Mouse (Mus musculus) spleen, postnatal 36 days (tissue): Measurements from ENCODE around the gene Nol11.

Experiments
- DNase-seq, 2 experiments: peaks; one replicate each; pipeline ENCODE4 v3.0.0; 2022; ENCODE audit warnings: low spot score in 2 of 2, mixed read lengths in 1 of 2

Nol11 gene

DNA sequence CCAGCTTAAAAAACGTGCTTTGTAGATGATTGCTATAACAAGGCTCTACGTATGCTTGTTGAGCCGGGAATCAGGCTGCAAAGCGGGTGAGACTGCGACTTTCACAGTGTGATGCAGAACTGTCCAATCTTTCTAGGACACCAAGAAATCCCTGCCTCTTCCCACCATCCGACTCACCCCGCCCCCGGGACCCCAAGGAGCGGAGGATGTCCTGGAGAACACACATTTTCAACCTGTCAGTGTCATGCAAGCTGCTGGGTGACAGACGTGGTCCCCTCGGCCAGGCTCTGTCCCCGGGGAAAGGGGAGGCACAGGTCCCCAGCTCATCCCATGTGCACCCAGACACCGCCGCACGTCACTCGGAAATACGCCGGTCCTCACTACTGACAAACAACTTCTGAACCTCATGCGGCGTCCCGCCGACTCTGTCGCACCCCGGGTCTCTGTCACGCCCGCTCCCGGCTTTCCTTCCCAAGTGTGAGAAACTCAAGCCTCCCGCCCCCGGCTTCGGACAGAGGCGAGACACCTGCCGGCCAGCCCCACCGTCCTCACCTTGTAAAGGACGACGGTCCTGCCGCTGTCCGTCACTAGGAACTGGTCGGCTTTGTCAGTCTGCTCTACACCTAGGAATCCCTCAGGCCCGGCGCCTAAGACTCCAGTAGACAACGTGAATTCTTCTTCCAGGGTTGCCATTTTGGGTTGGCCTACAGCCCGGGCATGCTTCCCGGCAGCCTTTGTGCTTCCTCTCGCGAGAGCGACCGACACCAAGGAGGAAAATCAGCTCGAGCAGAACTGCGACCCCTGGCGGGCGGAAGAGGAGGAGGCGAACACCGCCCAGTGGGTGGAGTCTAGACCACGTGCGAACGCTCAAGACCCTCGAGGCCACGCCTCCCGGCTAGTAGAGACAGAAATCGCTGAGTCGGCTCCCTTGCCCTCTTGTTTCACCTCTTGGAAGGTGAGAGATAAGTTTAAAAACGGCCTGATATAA, at the start of gene Nol11:
Gene Nol11 (minus strand): TSS at position 817 of the 988 bp plus-strand sequence.
- peak; percentile 97 to 98 for DNase-seq

DNA sequence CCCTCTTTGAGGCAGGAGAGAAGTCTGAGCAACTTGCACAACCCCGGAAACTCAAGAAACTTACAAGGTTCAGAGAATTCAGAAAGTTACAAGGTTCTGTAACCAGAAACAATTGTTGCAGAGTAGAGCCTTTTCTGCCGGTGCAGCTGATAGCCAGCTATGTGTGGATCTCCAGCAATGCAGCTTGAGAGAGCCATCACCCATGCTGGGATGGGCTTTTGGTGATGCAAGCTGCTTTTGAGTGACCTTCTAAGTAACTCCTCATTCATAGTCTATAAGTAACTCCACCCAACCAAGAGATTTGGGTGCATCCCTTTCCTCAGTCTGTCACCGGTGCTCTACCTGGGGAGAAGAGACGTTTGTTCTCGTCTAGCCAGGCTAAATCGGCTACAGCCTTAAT, 49.3 kb upstream of the Nol11 start:
- no peak for DNase-seq

DNA sequence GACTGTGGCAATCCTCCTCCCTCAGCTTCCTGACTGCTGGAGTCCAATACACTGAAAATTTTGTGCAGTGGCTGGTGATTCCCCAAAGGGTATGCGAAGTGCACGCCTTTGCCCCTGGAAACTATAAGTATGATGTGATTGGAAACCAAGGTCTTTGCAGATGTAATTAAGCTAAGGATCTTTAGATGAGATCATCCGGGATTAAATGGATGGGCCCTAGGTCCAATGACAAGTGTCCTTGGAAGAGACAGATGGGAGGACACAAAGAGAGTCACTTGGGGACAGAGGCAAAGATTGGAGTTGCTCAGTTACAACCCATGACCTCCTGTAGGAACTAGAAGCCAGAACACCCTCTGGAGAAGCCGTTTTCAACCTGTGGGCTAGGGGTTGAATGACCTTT, 48.4 kb upstream of the Nol11 start:
- no peak for DNase-seq

DNA sequence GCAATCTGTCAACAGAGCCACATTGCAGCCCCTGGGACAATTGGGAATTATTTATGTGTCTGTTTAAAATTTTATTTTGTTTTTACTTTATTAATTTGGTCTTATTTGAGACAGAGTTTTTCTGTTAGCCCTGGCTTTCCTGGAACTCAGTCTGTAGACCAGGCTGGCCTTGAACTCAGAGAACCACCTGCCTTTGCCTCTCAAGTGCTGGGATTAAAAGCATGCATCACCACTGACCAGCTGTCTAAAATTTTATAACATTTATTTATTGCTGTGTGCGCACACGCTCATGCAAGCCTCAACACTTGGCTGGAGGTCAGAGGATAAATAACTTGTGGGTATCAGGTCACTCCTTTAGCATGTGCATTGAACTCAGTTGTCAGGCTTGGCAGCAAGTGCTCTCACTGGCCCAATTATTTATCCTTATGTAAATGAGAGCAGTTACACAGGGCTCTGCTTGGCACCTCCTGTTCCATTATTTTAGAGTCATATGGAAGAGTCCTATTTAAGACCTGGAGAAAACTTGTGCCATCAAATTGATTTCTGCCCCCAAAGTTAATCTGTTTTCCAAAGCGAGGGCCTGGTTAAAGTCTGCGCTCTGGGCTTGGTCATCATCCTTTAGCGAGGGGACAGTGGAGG, 44.2 kb upstream of the Nol11 start:
- no peak for DNase-seq

DNA sequence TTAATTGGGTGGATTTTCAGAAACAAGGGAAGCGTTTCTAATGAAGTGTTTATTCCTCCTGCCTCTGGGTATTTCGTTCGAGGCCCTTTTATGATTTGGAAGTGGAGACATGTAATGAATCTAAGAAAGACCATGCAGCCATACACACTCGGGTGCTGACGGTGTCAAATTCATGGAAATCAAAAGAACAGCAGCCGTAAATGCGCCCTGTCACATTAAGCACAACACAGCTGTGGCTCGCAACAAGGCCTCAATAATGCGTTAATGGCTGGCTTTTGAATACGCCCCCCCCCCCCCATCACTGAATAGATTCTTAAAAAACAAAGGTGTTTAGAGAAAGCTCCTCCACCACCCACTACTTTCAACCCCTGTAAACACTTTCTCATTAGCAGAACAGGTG, 40.9 kb upstream of the Nol11 start:
- DNase-seq: no peak

DNA sequence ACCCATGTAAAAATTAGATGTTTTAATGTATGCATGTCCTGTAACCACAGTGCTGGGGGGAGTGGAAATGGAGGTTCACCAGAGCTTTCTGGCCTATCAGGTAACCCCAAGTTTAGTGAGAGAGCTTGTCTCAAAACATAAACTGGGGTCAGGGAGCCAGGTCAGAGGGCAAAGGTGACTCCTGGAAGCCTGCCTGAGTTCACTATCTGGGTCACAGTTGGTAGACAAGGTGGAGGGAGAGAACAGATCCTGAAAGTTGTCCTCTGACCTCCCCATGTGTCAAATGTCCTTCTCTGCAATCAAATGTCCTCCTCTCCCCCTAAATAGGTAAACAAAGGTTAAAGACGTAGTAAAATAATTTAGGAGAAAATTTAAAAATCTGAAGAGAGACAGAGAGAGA, 37.2 kb upstream of the Nol11 start:
- no peak for DNase-seq

DNA sequence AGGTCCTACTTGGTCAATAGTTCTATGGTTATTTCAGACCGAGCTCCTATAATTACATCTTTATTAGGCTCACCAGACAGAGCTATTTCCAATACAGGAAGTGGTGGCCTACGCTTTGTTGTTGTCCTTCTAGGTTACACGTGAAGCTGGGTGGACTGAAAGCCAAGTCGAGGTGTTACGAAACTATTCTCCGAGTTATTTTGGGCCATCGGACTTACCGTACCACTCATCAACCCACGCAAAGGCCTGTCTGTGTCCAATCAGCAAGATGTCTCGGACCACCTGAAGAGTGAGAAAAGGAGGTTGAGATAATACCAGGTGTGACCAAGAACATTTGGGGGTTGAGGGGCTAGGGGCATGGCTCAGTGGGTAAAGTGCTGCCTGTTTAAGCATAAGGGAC, 36.8 kb upstream of the Nol11 start:
- no peak for DNase-seq

DNA sequence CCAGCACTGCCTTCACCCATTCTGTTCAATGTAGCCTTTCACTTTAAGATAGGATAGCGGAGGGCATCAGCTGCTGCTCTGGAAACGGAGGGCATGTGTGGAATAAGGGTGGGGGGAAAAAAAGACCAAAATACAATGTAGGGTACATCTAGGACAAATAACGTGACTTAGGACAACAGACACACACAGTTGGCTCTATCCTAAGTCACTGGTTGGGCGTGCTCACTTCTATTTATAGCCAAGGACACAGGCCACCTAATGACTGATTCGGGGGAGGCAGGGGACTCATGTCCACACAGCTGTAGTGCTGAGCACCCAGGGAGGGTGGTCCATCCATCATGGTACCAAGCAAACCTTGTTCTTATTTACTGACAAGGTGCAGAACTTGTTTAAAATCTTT, 36.1 kb upstream of the Nol11 start:
- no peak for DNase-seq

DNA sequence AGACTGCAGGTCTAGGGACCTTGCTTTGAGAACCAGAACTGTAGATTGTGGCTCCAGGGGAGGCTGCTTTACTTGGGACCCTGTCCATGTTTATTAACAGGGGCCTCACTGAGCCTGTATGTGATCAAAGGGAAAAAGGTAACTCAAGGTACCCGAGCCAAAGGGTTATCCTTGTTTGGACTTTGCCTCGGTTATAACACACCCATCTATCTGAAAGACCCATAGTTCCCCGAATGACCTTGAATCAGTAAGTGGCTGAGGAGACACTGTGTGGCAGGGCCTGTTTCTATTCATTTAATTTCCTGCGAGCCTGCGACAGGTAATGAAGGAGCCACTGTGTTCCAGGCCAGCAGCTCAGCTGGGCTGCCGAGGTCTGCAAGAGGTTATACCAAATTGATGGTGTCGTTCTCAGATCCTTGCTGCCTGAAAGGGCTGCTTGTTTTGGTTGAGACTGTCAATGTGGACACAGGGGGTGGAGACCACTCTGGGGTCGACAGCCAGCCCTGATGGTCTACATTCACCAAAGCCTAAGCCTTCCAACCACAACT, 34.6 kb upstream of the Nol11 start:
- no peak for DNase-seq

DNA sequence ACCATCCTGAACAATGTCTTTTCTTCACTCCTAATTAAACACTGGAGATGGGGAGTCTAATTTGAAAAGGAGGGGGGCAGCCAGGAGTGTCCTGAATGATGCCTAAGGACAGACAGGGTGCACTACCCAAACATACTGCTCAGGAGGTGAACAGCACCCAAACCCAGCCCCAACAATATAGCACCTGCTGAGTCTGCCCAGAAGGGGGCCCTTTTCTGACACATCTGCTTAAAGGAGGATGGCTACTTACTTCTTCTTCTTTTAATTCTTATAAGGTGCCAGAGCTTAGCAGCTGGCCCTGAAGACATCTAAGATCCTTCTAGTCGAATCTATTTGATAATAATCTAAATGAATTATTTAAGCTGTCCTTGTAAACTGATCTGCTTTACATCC, 34.0 kb upstream of the Nol11 start:
- no peak for DNase-seq

DNA sequence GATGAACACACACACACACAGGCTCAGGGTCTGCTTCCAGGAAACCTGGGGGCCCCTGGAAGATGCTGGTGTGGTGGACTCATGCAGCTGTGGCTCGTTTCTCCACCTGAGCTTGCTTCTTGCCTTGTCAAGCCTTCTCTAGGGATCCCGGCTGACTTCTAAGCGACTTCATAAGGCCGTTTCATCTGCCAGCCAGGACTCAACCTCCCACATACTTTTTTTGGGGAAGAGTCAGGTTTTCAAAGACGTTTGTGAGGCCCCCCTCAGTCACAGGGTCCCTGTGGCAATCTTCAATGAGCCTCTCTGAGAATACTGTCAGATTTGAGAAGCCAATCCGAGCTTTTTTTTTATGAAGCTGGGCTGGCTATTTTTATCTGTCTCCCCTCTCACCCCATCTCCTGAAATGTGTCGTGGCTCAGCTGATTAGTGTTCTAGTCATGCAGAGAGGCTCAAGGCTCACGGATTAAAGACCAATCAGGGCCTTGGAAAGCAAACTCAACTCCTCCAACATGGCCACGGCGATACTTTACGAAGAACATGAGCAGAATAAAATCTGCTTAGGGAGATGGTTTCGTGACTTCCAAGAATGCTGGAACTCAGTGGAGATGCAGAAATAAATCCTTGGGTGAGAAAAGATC, 33.5 kb upstream of the Nol11 start:
- no peak for DNase-seq

DNA sequence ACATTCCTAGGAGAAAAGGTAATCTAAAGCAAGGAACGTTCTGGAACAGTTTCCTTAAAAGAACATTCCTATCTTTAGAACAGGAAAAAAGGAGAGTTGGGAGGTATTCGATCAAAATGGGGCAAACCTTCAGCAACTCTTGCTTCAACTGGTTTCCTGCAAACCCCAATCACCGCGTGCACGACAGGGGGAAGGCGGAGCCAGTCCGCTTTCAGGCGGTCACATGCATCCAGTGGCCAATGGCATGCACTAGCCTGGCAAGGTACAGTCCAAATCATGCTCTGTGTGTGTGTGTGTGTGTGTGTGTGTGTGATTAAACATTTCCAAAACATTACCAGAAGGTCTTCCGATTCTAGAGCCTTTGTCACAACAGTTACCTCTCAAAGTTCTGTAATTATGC, 25.9 kb upstream of the Nol11 start:
- no peak for DNase-seq

DNA sequence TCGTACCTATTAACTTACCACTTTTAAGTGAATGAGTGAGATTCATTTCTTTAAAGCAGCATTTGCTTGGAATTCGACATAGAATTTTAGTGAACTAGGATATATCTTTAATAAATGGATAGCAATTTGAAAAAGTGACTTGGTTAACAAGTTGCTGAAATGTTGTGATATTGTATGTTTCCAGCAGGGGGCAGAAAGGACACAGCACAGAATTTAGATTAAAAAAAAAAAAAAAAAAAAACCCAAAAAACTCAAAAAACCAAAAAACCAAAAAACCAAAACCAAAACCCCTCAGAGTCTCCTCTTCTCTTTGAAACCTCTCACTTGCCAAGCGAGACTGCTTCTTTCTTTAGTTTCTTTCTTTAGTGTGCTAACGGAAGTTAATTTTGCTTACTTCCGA, 24.6 kb upstream of the Nol11 start:
- no peak for DNase-seq

DNA sequence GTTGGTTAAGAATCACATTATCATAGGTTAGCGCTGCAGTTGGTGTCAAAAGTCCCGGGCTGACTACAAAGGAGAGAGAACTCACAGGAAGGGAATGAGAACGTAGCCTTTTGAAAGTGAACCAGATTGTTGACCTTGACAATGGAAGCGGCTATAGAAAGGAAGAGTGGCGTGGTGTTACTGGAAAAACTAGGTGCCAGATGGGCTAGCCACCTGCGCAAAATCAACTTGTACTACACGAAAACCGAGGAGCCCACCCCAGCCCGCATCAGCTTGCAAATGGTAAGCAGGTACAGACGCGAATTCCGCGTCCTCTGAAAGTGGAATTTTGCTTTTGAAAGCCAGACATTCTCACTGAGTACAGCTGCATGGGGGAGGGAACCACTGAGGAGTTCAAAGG, 20.6 kb upstream of the Nol11 start:
- no peak for DNase-seq

DNA sequence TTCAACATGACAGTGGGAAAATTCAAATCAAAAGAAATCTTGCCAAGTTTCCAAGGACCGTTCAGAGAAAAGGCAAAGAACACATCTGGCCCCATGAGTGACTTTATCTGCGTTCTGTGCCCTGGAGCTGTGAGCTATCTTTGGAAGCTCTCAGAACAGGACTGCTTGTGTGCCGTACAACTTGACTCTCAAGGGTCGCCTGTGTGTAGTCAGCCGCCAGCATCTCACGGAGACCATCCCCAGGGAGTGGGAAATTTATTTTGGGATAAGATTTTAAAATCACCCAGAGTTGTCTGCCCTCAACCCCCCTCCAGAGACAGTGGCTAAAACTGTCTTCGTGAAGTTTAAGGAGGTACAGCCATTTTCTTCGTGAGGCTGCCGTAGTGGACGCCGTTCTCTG, 12.6 kb upstream of the Nol11 start:
- no peak for DNase-seq

DNA sequence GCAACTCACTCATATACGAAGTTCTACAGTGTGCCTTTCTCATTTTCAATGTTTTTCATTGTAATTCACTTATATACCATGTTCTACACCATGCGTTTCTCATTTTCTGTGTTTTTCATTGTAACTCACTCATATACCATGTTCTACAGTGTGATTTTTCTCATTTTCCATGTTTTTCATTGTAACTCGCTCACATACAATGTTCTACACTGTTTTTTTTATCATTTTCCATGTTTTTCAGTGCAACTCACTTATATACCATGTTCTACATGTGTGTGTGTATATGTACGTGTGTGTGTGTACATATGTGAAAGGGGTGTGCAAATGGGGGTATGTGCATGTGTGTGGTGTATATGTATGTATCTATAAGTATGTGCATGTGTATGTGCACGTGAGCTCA, 10.1 kb upstream of the Nol11 start:
- no peak for DNase-seq

DNA sequence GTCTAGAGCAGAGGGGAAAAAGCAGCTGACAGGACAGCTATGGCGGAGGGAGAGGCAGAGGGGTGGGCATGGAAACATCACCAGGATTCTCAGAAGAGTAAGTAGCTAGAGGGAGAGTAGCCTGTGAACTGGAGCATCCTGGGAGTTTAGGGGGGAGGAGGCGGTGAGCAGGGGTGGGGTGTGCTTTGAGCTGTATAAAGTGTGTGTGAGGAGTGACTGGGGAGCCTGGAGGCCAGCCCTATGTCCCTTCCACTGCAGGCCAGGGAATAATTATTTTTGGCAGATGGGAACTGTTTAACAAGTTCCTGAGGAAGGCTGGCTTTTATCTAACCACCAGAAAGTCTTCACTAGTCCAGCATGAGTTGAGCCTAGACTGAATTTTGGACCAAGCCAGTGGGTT, 6.2 kb upstream of the Nol11 start:
- DNase-seq: no peak

DNA sequence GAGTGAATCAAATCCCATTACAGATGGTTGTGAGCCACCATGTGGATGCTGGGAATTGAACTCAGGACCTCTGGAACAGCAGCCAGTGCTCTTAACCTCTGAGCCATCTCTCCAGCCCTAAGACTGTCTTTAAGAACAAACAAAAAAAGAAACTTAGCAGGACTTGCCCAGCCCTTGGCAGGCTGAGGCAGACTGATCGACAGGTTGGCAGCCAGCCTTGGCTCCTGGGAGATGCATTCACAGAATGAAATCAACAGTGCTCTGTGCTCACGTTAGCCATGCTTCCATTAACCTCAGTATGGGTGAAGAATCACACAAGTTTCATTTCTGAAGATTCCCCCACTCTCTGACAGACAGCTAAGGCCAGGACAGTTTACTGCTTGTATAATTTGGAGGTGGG, 1.2 kb upstream of the Nol11 start:
- DNase-seq: no peak

DNA sequence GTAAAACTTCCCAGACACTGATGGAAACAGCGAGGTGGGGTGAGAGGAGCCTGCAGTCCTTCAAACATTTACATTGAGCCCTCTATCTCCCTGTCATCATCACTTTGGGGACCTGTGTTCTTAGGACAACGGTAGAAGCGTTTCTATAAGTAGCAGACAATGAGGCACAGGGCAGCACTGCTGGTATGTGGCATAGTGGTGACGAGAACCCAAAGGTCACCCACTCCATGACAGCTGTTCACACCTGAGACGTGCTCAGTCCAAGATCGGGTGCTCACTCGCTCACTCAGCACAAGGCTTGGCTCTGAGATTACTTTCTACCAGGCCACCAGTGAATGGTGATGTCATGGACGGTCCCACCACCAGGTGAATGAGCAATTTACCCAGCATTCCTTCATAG, 5.4 kb downstream of the Nol11 start:
- DNase-seq: no peak

DNA sequence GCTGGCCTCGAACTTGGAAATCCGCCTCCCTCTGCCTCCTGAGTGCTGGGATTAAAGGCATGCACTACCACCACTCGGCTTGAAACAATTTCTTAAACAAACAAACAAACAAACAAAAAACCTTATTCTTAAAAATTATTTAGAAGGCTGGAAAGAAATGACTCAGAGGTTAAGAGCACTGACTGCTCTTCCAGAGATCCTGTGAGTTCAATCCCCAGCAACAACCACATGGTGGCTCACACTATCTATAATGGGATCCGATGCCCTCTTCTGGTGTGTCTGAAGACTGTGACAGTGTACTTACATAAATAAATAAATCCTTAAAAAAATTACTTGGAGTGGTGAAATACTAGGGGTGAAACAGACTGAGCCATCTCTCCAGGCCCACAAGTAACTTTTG, 28.0 kb downstream of the Nol11 start:
- DNase-seq: no peak

DNA sequence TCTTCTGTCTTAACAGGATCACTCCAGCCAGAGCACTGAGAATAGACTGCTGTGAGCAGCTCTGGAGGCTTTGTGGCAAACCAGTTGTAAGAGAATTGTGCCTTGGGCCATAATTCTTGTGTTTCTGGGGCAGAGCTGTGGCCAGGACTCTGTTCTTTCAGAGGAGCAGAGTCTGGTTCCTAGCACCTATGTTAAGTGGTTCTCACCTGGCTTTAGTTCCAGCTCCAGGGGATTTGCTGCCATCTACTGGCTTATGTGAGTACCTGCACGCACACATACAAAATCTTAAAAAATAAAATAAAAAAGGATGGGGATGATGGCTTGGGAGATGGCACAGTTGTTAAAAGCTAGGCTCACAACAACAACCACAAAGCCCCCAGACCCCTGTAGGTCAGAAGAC, 30.1 kb downstream of the Nol11 start:
- DNase-seq: no peak

DNA sequence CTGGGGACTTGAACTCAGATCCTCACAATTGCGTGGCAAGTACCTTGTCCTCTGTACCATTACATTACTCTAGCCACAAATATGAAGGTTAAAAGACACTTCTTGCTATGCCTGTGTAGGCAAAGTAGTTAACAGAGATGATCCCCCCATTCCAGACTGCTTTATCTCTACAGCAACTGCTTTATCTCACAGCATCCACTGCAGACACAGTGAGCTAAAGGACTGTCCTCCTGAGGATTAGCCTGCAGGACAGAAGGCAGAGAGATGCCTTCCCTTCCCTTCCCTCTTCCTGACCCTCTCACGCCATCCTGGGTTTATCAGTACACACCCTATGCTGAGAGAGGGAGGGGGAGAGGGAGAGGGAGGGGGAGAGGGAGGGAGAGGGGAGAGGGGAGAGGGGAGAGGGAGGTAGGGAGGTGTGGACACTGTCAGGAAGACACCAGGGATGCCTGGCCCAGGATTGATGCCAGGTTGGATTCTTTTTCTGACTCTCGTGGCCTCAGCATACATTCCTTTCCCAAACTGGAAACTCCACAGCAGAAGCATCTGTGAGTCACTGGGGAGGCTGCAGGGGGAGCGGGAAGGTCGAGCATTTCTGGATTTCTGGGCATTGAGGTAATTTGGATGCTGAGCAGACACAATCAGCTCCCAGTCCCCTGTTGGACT, 32.1 kb downstream of the Nol11 start:
- no peak for DNase-seq
